Mouse (Mus musculus): ENCODE measurements around the gene Nthl1. TPM values are rescaled to one million over a fixed set of nuclear protein-coding genes. Genes with fewer than 3 reads are reported as not detected.
A peak's percentile ranks its signal among the peaks of the same experiment; 100 is the strongest.
"Not testable (repeated sequence)": the region's sequence is repeated elsewhere in the genome, so short reads cannot be mapped to it uniquely, and the experiment has no call there.

Gene Nthl1
- polyA plus RNA-seq, 1 experiment: 4.6 TPM

GRCm38 (mm10) chr17:24658017-24658758 is 25.7 kb downstream of the Nthl1 start, which contains the start of gene Npw:
TSS of gene Npw (minus strand) at chr17:24658457.
- Histone ChIP-seq H3K4me3 (replicated peaks; ENCODE audit: control insufficient read depth, low read depth, low read length) (no peak within 1 kb of the TSS), H3K27ac (ENCODE audit: control insufficient read depth, insufficient read depth, low read depth, low read length, poor library complexity) (no peak within 1 kb of the TSS), H3K4me1 (ENCODE audit: control insufficient read depth, insufficient read depth, low read length) (no peaks in the 10 kb centered on the region)
- TF ChIP-seq POLR2A (IDR thresholded peaks at IDR 0.05; ENCODE audit: borderline replicate concordance, control insufficient read depth, low read depth, low read length) (no peak), CTCF (IDR thresholded peaks at IDR 0.05; ENCODE audit: control insufficient read depth, insufficient read depth, low read length) (no peak)
- 3% methylated on average over 47 of the region's 47 CpGs for WGBS

DNA sequence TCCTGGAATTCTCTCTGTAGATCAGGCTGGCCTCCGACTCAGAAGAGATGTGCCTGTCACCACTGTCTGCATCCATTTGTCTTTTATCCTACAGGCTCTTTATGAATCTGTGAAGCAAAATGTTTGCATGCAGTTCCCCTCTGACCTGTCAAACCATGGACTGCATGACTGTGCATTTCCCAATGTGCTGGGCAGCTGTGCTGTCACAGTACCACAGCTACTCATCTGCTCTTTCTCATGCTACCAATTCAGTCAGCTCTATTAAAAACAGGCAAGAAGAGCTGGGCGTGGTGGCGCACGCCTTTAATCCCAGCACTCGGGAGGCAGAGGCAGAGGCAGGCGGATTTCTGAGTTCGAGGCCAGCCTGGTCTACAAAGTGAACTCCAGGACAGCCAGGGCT is 34.5 kb downstream of the Nthl1 start:
- not testable (repeated sequence) for H3K4me3 ChIP-seq (replicated peaks; ENCODE audit: control insufficient read depth, low read depth, low read length); H3K4me1 ChIP-seq (ENCODE audit: control insufficient read depth, insufficient read depth, low read length); H3K27ac ChIP-seq (ENCODE audit: control insufficient read depth, insufficient read depth, low read depth, low read length, poor library complexity)
- 66% methylated on average over 7 of the region's 7 CpGs for WGBS

DNA sequence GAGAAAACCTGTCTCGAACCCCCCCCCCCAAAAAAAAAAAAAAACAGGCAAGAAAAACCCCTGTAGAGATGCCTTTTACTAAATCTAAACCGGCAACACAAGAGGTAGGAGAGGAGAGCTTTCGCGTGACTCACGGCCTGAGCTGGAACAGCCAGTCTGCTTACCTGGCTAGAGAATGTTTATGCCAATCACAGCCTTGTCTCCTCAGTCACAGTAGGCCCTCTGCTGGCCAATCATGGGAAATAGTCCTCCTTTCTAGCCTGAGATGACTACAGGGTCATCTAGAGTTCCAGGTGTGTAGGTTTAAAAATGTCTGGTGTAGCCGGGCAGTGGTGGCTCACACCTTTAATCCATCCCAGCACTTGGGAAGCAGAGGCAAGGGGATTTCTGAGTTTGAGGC is 34.9 kb downstream of the Nthl1 start:
- H3K4me1 ChIP-seq (ENCODE audit: control insufficient read depth, insufficient read depth, low read length): peaks cover 2% of the 10 kb centered on the region
- TF ChIP-seq CTCF (IDR thresholded peaks at IDR 0.05; ENCODE audit: control insufficient read depth, insufficient read depth, low read length) (peak; percentile 43; the same call in 1 of the 2 replicates), POLR2A (IDR thresholded peaks at IDR 0.05; ENCODE audit: borderline replicate concordance, control insufficient read depth, low read depth, low read length) (no peak)
- H3K27ac ChIP-seq (ENCODE audit: control insufficient read depth, insufficient read depth, low read depth, low read length, poor library complexity): no peak overlapping the region
- H3K4me3 ChIP-seq (replicated peaks; ENCODE audit: control insufficient read depth, low read depth, low read length): no peak overlapping the region
- WGBS: 17% methylated on average over 6 of the region's 6 CpGs

DNA sequence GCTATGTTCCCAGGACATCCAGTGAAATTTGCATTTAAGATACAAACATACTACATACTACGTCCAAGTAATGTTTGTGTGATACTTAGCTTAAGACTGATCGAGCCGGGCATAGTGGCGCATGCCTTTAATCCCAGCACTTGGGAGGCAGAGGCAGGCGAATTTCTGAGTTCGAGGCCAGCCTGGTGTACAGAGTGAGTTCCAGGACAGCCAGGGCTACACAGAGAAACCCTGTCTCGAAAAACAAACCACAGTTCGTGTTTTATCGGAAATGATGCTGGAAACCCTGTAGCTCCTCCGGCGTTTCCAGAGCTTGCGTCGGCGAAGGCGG is 36.7 kb downstream of the Nthl1 start:
- peak overlapping the region; percentile 61 for H3K4me3 ChIP-seq (replicated peaks; ENCODE audit: control insufficient read depth, low read depth, low read length)
- WGBS: 7% methylated on average over 15 of the region's 15 CpGs
- H3K4me1 ChIP-seq (ENCODE audit: control insufficient read depth, insufficient read depth, low read length): not testable (repeated sequence)

GRCm38 (mm10) chr17:24669545-24670245 is 37.2 kb downstream of the Nthl1 start, which contains the start of gene Zfp598:
TSS of gene Zfp598 (plus strand) at chr17:24669687.
- Histone ChIP-seq H3K27ac (ENCODE audit: control insufficient read depth, insufficient read depth, low read depth, low read length, poor library complexity) (peak within 1 kb of the TSS; percentile 79), H3K4me1 (ENCODE audit: control insufficient read depth, insufficient read depth, low read length) (peaks cover 2% of the 10 kb centered on the region), H3K4me3 (replicated peaks; ENCODE audit: control insufficient read depth, low read depth, low read length) (peak within 1 kb of the TSS; percentile 94)
- TF ChIP-seq CTCF (IDR thresholded peaks at IDR 0.05; ENCODE audit: control insufficient read depth, insufficient read depth, low read length) (no peak), POLR2A (IDR thresholded peaks at IDR 0.05; ENCODE audit: borderline replicate concordance, control insufficient read depth, low read depth, low read length) (no peak; the same call in 1 of the 2 replicates)
- under 1% methylated on average over 79 of the region's 80 CpGs for WGBS

More for the DNA sequence above, 36.7 kb downstream of the Nthl1 start:
- H3K27ac ChIP-seq (ENCODE audit: control insufficient read depth, insufficient read depth, low read depth, low read length, poor library complexity): peak overlapping the region; percentile 79

DNA sequence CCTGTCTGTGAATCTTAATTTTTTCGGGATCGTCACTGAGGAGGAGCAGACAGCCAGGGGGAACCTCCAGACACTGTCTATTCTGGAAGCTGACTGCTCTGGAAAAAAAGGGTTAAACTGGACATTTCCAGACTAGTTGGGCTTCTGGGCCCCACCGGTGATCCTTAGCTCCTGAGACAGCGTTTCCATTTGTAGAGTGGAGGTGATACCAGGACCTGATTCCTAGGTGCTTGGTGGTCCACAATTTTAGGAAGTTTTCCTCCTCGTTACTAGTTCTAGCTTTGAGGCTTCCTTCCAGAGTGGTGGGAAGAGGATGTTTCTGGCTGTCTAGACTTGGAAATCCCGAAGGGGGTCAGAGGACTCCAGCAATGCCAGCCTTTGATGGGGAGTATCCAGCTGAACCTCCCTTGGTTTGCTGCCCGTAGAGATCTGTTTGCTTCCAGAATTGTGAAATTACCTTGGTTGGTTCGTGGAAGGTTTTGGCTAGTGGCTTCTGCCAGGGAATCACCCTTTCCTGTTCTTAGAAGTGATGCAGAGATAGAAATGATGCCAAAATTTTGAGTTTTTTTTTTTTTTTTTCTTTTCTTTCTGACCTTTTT is 37.9 kb downstream of the Nthl1 start:
- WGBS: 7% methylated on average over 8 of the region's 8 CpGs
- peak overlapping the region; percentile 94 for H3K4me3 ChIP-seq (replicated peaks; ENCODE audit: control insufficient read depth, low read depth, low read length)
- H3K4me1 ChIP-seq (ENCODE audit: control insufficient read depth, insufficient read depth, low read length): peaks cover 2% of the 10 kb centered on the region
- TF ChIP-seq POLR2A (IDR thresholded peaks at IDR 0.05; ENCODE audit: borderline replicate concordance, control insufficient read depth, low read depth, low read length): no peak
- TF ChIP-seq CTCF (IDR thresholded peaks at IDR 0.05; ENCODE audit: control insufficient read depth, insufficient read depth, low read length): no peak
- peak overlapping the region; percentile 79 for H3K27ac ChIP-seq (ENCODE audit: control insufficient read depth, insufficient read depth, low read depth, low read length, poor library complexity)

- TF ChIP-seq POLR2A (IDR thresholded peaks at IDR 0.05; ENCODE audit: borderline replicate concordance, control insufficient read depth, low read depth, low read length): no peak
- no peak for TF ChIP-seq CTCF (IDR thresholded peaks at IDR 0.05; ENCODE audit: control insufficient read depth, insufficient read depth, low read length)
- Histone ChIP-seq H3K4me3 (replicated peaks; ENCODE audit: control insufficient read depth, low read depth, low read length) (no peak overlapping the region), H3K4me1 (ENCODE audit: control insufficient read depth, insufficient read depth, low read length) (peaks cover 2% of the 10 kb centered on the region), H3K27ac (ENCODE audit: control insufficient read depth, insufficient read depth, low read depth, low read length, poor library complexity) (no peak overlapping the region)
- WGBS: 63% methylated on average over 5 of the region's 5 CpGs
These were observed 38.9 kb downstream of the Nthl1 start for GRCm38 (mm10) chr17:24671346-24671745.

GRCm38 (mm10) chr17:24672141-24672540 is 39.7 kb downstream of the Nthl1 start:
- no peak overlapping the region for H3K27ac ChIP-seq (ENCODE audit: control insufficient read depth, insufficient read depth, low read depth, low read length, poor library complexity)
- peaks cover 2% of the 10 kb centered on the region for H3K4me1 ChIP-seq (ENCODE audit: control insufficient read depth, insufficient read depth, low read length)
- TF ChIP-seq POLR2A (IDR thresholded peaks at IDR 0.05; ENCODE audit: borderline replicate concordance, control insufficient read depth, low read depth, low read length) (no peak), CTCF (IDR thresholded peaks at IDR 0.05; ENCODE audit: control insufficient read depth, insufficient read depth, low read length) (no peak)
- 15% methylated on average over 5 of the region's 5 CpGs for WGBS
- no peak overlapping the region for H3K4me3 ChIP-seq (replicated peaks; ENCODE audit: control insufficient read depth, low read depth, low read length)
